Mouse (Mus musculus) G1E (cell line): Measurements from ENCODE around the gene Paqr8. TPM values are rescaled to one million over a fixed set of nuclear protein-coding genes. Genes with fewer than 3 reads are reported as not detected.

Experiments used
- ATAC-seq: 2 replicates; pipeline ENCODE4 v1.8.0; 2016; ENCODE audit warnings: mild to moderate bottlenecking; ENCODE audit not compliant: insufficient number of reproducible peaks, poor library complexity, low FRiP score, severe bottlenecking; ENCODE audit errors: extremely low read depth
- DNase-seq: peaks from one replicate; pipeline ENCODE4 v3.0.0; 2012; ENCODE audit warnings: low spot score
- H3K27me3 ChIP-seq: 2 replicates; pipeline ENCODE4 v1.6.1; 2012; ENCODE audit warnings: mild to moderate bottlenecking, low read length, inconsistent platforms; ENCODE audit not compliant: insufficient read depth
- H3K36me3 ChIP-seq: replicated peaks from 2 replicates; pipeline ENCODE3; 2012; ENCODE audit warnings: mild to moderate bottlenecking, inconsistent platforms
- H3K4me1 ChIP-seq: 2 replicates; pipeline ENCODE4 v1.6.1; 2012; ENCODE audit warnings: low read depth, low read length, inconsistent platforms, mixed read lengths; ENCODE audit not compliant: insufficient read depth
- H3K4me3 ChIP-seq: 2 replicates; pipeline ENCODE4 v1.5.1; 2012; ENCODE audit warnings: low read depth, mild to moderate bottlenecking, inconsistent platforms, low read length, moderate library complexity, mixed read lengths
- H3K9me3 ChIP-seq: replicated peaks from 2 replicates; pipeline ENCODE4 v1.6.1; 2012; ENCODE audit warnings: inconsistent platforms
- CTCF ChIP-seq: IDR thresholded peaks from 2 replicates; pipeline ENCODE4 v1.5.1; 2012; ENCODE audit warnings: low read depth, low read length, inconsistent platforms, mixed read lengths
- GATA1 ChIP-seq: IDR thresholded peaks from 2 replicates; pipeline ENCODE4 v1.6.1; 2012; ENCODE audit warnings: borderline replicate concordance, low read length, inconsistent platforms, mixed read lengths
- GATA2 ChIP-seq: IDR thresholded peaks from 2 replicates; pipeline ENCODE4 v1.6.1; 2012; ENCODE audit warnings: low read depth, low read length, inconsistent platforms, borderline replicate concordance
- POLR2AphosphoS5 ChIP-seq: IDR thresholded peaks from 2 replicates; pipeline ENCODE4 v1.6.1; 2012; ENCODE audit warnings: low read depth, low read length, inconsistent platforms; ENCODE audit not compliant: insufficient replicate concordance
- TAL1 ChIP-seq: conservative IDR thresholded peaks from 2 replicates; pipeline ENCODE4 v1.6.1; 2012; ENCODE audit warnings: low read depth, low read length, inconsistent platforms, mixed read lengths
- polyA plus RNA-seq: library from polyadenylated mRNA; stranded (reverse); fragments of >175 nt; gene quantifications from 2 replicates; pipeline ENCODE4 v1.2.3, GENCODE M21; 2012
- total RNA-seq, 2 experiments: library from RNA; stranded (forward) in 1 of 2; stranded (reverse) in 1 of 2; fragments of 200-1000 nt in 1 of 2; fragments of >200 nt in 1 of 2; fragmentation: Nextera tagmentation in 1 of 2; gene quantifications; 2 replicates each; pipeline ENCODE4 v1.2.3; 2014 to 2017

Gene Paqr8
- total and polyA plus RNA-seq, 3 experiments = 0.11 to 0.13 TPM; not detected in 1

GRCm38 (mm10) chr1:20889677-20890403 is 566 bp upstream of the Paqr8 start:
- Histone ChIP-seq H3K27me3 (peaks cover 32% of the 10 kb centered on the region), H3K9me3 (no peaks in the 10 kb centered on the region), H3K4me1 (peaks cover 5% of the 10 kb centered on the region; the same call in 1 of the 2 replicates), H3K36me3 (no peaks in the 10 kb centered on the region), H3K4me3 (no peak overlapping the region)
- DNase-seq = no peak
- TF ChIP-seq TAL1 (no peak), GATA2 (no peak), GATA1 (no peak), POLR2AphosphoS5 (no peak), CTCF (no peak)
- ATAC-seq = no peak

- Histone ChIP-seq H3K27me3 (peaks cover 39% of the 10 kb centered on the region), H3K4me3 (no peak overlapping the region), H3K4me1 (peaks cover 5% of the 10 kb centered on the region; the same call in 1 of the 2 replicates), H3K9me3 (no peaks in the 10 kb centered on the region), H3K36me3 (no peaks in the 10 kb centered on the region)
- TF ChIP-seq CTCF = no peak
- TF ChIP-seq GATA2 = no peak
- no peak for TF ChIP-seq POLR2AphosphoS5
- ATAC-seq = no peak
- DNase-seq = no peak
These were observed 564 bp downstream of the Paqr8 start for GRCm38 (mm10) chr1:20890941-20891399.

DNA sequence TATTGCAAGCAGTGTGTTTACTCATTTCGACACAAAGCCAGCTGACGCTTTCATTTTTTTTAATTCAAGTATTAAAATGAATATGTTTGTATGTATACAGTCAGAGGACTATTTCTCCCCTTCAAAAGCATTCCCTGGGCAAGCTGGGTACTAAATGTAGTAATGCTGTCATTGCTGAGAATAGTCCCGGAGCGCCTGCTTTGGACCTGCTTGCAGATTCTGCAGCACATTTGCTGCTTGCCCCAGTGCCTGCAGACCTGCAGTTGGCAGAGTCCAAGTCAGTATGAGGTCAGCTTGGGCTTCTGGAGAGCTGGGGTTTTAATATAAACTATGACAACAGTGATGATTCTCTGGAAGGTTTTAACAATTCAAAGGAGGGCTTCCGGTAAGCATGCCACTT is 2.7 kb downstream of the Paqr8 start:
- no peaks in the 10 kb centered on the region for H3K9me3 ChIP-seq
- no peaks in the 10 kb centered on the region for H3K36me3 ChIP-seq
- peaks cover 5% of the 10 kb centered on the region; the same call in 1 of the 2 replicates for H3K4me1 ChIP-seq
- DNase-seq = no peak
- H3K4me3 ChIP-seq = no peak overlapping the region
- H3K27me3 ChIP-seq = peaks cover 44% of the 10 kb centered on the region
- no peak for ATAC-seq
- TF ChIP-seq GATA2 = no peak
- no peak for TF ChIP-seq GATA1
- TF ChIP-seq TAL1 = no peak
- no peak for TF ChIP-seq POLR2AphosphoS5
- no peak for TF ChIP-seq CTCF

DNA sequence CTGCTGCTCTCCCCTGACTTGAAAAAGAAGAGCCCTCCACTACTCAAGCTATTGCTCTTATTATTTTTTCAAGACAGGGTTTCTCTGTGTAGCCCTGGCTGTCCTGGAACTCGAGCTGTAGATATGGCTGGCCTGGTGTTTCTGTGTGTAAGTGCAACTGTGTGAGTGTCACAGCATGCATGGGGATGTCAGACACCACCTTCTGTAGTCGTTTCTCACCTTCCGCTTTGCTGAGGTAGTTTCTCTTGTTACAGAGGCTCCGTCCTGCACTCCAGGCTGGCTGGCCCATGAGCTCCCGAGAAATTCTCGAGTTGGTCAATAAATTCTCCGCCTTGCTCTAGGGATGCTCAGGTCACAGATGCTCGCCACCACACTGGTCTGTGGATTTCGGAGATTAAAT is 8.0 kb downstream of the Paqr8 start:
- H3K4me3 ChIP-seq = no peak overlapping the region
- no peak for TF ChIP-seq GATA1
- no peak for TF ChIP-seq CTCF
- no peak for TF ChIP-seq GATA2
- TF ChIP-seq TAL1 = no peak
- peaks cover 32% of the 10 kb centered on the region for H3K27me3 ChIP-seq
- no peaks in the 10 kb centered on the region for H3K9me3 ChIP-seq
- H3K36me3 ChIP-seq = no peaks in the 10 kb centered on the region
- no peak for DNase-seq
- ATAC-seq = no peak
- no peaks in the 10 kb centered on the region for H3K4me1 ChIP-seq

DNA sequence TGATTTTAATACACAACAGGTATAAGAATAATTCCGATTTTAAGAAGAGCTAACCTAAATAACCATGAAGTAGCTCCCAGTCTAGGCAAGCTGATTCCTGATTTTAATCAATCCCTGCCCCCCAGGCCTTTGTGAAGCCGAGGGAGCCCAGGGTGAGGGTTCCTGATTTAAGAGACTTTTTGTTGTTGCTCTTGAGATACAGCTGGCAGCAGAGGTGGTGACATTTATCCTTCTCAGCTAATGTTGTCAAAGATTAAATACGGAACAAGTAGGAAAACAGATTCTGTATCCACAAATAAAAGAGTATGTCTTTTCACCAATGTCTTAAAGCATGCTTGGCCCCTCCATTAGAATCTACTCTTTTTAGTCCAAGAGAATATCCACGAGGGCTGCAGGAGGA is 9.9 kb downstream of the Paqr8 start:
- Histone ChIP-seq H3K36me3 (no peaks in the 10 kb centered on the region), H3K4me3 (no peak overlapping the region), H3K9me3 (no peaks in the 10 kb centered on the region), H3K4me1 (no peaks in the 10 kb centered on the region), H3K27me3 (peaks cover 32% of the 10 kb centered on the region)
- TF ChIP-seq TAL1 (no peak), GATA2 (no peak), GATA1 (no peak), CTCF (no peak), POLR2AphosphoS5 (no peak)
- ATAC-seq = no peak
- no peak for DNase-seq

DNA sequence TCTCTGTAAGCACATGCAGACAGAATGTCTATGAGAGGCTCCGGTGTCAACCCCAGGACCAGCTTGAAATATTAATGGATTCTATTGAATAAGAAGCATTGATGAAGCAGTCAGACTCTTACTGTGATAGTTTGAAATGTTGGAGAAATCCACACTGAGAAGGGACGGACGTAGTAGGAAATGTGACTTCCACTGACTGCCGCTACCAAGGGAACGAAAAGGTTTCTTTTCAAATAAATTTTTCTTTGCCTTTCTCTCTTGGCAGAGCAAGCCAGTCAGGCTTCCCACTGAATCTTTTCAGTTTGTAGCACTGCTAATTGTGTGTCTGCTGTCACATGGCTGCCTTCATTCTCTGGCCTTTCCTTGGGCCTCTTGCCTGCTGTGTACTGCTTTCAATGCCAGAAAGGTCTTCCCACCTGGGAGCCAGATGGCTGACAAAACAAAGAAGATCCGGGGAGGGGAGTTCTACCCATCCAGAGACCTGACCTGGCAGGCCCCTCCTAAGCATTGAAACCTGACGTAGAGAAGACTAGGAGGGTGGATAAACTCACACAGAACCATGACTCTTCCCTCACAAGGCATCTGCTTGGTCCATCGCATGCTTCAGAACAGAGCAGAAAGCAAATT is 15.2 kb downstream of the Paqr8 start:
- no peaks in the 10 kb centered on the region for H3K9me3 ChIP-seq
- no peaks in the 10 kb centered on the region for H3K36me3 ChIP-seq
- DNase-seq (no peak), ATAC-seq (no peak)
- H3K4me1 ChIP-seq = no peaks in the 10 kb centered on the region
- TF ChIP-seq GATA1 (no peak), CTCF (no peak), POLR2AphosphoS5 (no peak), GATA2 (no peak), TAL1 (no peak)
- H3K27me3 ChIP-seq = peaks cover 37% of the 10 kb centered on the region
- no peak overlapping the region for H3K4me3 ChIP-seq
